Mouse (Mus musculus): ENCODE results near the gene Tep1. TPM values are rescaled to one million over a fixed set of nuclear protein-coding genes. Genes with fewer than 3 reads are reported as not detected.

Gene Tep1
- polyA plus RNA-seq, 1 experiment from 2014 or later = 4.6 TPM

- 85% methylated on average over 5 of the region's 5 CpGs for WGBS
- H3K36me3 ChIP-seq (ENCODE audit: control insufficient read depth, insufficient read depth, low read length) = peaks cover 3% of the 10 kb centered on the region
- no peak for DNase-seq (ENCODE audit: low spot score)
- H3K4me1 ChIP-seq (replicated peaks; ENCODE audit: control insufficient read depth, insufficient read depth, low read length) = no peaks in the 10 kb centered on the region
- H3K4me2 ChIP-seq = no peak overlapping the region
- H3K27ac ChIP-seq (ENCODE audit: low read depth, low read length) = no peak overlapping the region
- H3K4me3 ChIP-seq (ENCODE audit: low read depth, low read length) = no peak overlapping the region
- no peak for ATAC-seq (replicated peaks; ENCODE audit: low FRiP score)
- no peaks in the 10 kb centered on the region for H3K9me3 ChIP-seq (ENCODE audit: control insufficient read depth, low read length)
- H3K27me3 ChIP-seq (replicated peaks; ENCODE audit: control insufficient read depth, insufficient read depth, low read length) = no peaks in the 10 kb centered on the region
- H3K9ac ChIP-seq (ENCODE audit: low read depth, low read length) = no peak overlapping the region
Observed at GRCm38 (mm10) chr14:50855788-50856187, 14.6 kb downstream of the Tep1 start.

- no peak for DNase-seq (ENCODE audit: low spot score)
- Histone ChIP-seq H3K27ac (ENCODE audit: low read depth, low read length) (no peak overlapping the region), H3K27me3 (replicated peaks; ENCODE audit: control insufficient read depth, insufficient read depth, low read length) (no peaks in the 10 kb centered on the region), H3K4me3 (ENCODE audit: low read depth, low read length) (no peak overlapping the region), H3K9me3 (ENCODE audit: control insufficient read depth, low read length) (no peaks in the 10 kb centered on the region), H3K36me3 (ENCODE audit: control insufficient read depth, insufficient read depth, low read length) (no peaks in the 10 kb centered on the region), H3K4me2 (no peak overlapping the region), H3K9ac (ENCODE audit: low read depth, low read length) (no peak overlapping the region), H3K4me1 (replicated peaks; ENCODE audit: control insufficient read depth, insufficient read depth, low read length) (no peaks in the 10 kb centered on the region)
- no peak for ATAC-seq (replicated peaks; ENCODE audit: low FRiP score)
- WGBS = 65% methylated on average over 6 of the region's 6 CpGs
Observed at GRCm38 (mm10) chr14:50837236-50837635, 33.1 kb downstream of the Tep1 start.

GRCm38 (mm10) chr14:50834435-50834834 lies 35.9 kb downstream of the Tep1 start:
- H3K4me2 ChIP-seq = no peak overlapping the region
- no peak for DNase-seq (ENCODE audit: low spot score)
- 50% methylated on average over 2 of the region's 2 CpGs for WGBS
- no peaks in the 10 kb centered on the region for H3K9me3 ChIP-seq (ENCODE audit: control insufficient read depth, low read length)
- no peaks in the 10 kb centered on the region for H3K4me1 ChIP-seq (replicated peaks; ENCODE audit: control insufficient read depth, insufficient read depth, low read length)
- H3K27me3 ChIP-seq (replicated peaks; ENCODE audit: control insufficient read depth, insufficient read depth, low read length) = no peaks in the 10 kb centered on the region
- no peaks in the 10 kb centered on the region for H3K36me3 ChIP-seq (ENCODE audit: control insufficient read depth, insufficient read depth, low read length)
- no peak overlapping the region for H3K4me3 ChIP-seq (ENCODE audit: low read depth, low read length)
- ATAC-seq (replicated peaks; ENCODE audit: low FRiP score) = no peak
- H3K9ac ChIP-seq (ENCODE audit: low read depth, low read length) = no peak overlapping the region
- H3K27ac ChIP-seq (ENCODE audit: low read depth, low read length) = no peak overlapping the region

GRCm38 (mm10) chr14:50833964-50834363 lies 36.4 kb downstream of the Tep1 start:
- Histone ChIP-seq H3K4me3 (ENCODE audit: low read depth, low read length) (no peak overlapping the region), H3K4me1 (replicated peaks; ENCODE audit: control insufficient read depth, insufficient read depth, low read length) (no peaks in the 10 kb centered on the region), H3K9ac (ENCODE audit: low read depth, low read length) (no peak overlapping the region), H3K4me2 (no peak overlapping the region), H3K9me3 (ENCODE audit: control insufficient read depth, low read length) (no peaks in the 10 kb centered on the region), H3K36me3 (ENCODE audit: control insufficient read depth, insufficient read depth, low read length) (no peaks in the 10 kb centered on the region), H3K27ac (ENCODE audit: low read depth, low read length) (no peak overlapping the region), H3K27me3 (replicated peaks; ENCODE audit: control insufficient read depth, insufficient read depth, low read length) (no peaks in the 10 kb centered on the region)
- 62% methylated on average over 10 of the region's 10 CpGs for WGBS
- no peak; the same call in 1 of the 2 replicates for ATAC-seq (replicated peaks; ENCODE audit: low FRiP score)
- no peak for DNase-seq (ENCODE audit: low spot score)

- H3K4me3 ChIP-seq (ENCODE audit: low read depth, low read length) = no peak overlapping the region
- no peaks in the 10 kb centered on the region for H3K9me3 ChIP-seq (ENCODE audit: control insufficient read depth, low read length)
- H3K4me2 ChIP-seq = no peak overlapping the region
- WGBS = 77% methylated on average over 3 of the region's 3 CpGs
- H3K4me1 ChIP-seq (replicated peaks; ENCODE audit: control insufficient read depth, insufficient read depth, low read length) = no peaks in the 10 kb centered on the region
- H3K36me3 ChIP-seq (ENCODE audit: control insufficient read depth, insufficient read depth, low read length) = no peaks in the 10 kb centered on the region
- no peak overlapping the region for H3K9ac ChIP-seq (ENCODE audit: low read depth, low read length)
- H3K27ac ChIP-seq (ENCODE audit: low read depth, low read length) = no peak overlapping the region
- DNase-seq (ENCODE audit: low spot score) = no peak
- ATAC-seq (replicated peaks; ENCODE audit: low FRiP score) = no peak
- no peaks in the 10 kb centered on the region for H3K27me3 ChIP-seq (replicated peaks; ENCODE audit: control insufficient read depth, insufficient read depth, low read length)
Observed at GRCm38 (mm10) chr14:50829878-50830277, 40.5 kb downstream of the Tep1 start.

- Histone ChIP-seq H3K4me3 (ENCODE audit: low read depth, low read length) (no peak overlapping the region), H3K27me3 (replicated peaks; ENCODE audit: control insufficient read depth, insufficient read depth, low read length) (no peaks in the 10 kb centered on the region), H3K9me3 (ENCODE audit: control insufficient read depth, low read length) (no peaks in the 10 kb centered on the region), H3K9ac (ENCODE audit: low read depth, low read length) (no peak overlapping the region), H3K4me1 (replicated peaks; ENCODE audit: control insufficient read depth, insufficient read depth, low read length) (no peaks in the 10 kb centered on the region), H3K36me3 (ENCODE audit: control insufficient read depth, insufficient read depth, low read length) (0 out of 2 replicates have a peak, but pooled peaks cover 4% of the 10 kb centered on the region), H3K4me2 (no peak overlapping the region), H3K27ac (ENCODE audit: low read depth, low read length) (no peak overlapping the region)
- DNase-seq (ENCODE audit: low spot score) (no peak), ATAC-seq (replicated peaks; ENCODE audit: low FRiP score) (no peak)
- 92% methylated on average over 4 of the region's 4 CpGs for WGBS
Observed at GRCm38 (mm10) chr14:50826579-50826978, 43.8 kb downstream of the Tep1 start.

GRCm38 (mm10) chr14:50824219-50824618 lies 46.1 kb downstream of the Tep1 start:
- Histone ChIP-seq H3K4me2 (no peak overlapping the region), H3K27ac (ENCODE audit: low read depth, low read length) (no peak overlapping the region), H3K4me1 (replicated peaks; ENCODE audit: control insufficient read depth, insufficient read depth, low read length) (no peaks in the 10 kb centered on the region), H3K9me3 (ENCODE audit: control insufficient read depth, low read length) (no peaks in the 10 kb centered on the region), H3K27me3 (replicated peaks; ENCODE audit: control insufficient read depth, insufficient read depth, low read length) (no peaks in the 10 kb centered on the region), H3K36me3 (ENCODE audit: control insufficient read depth, insufficient read depth, low read length) (peaks cover 14% of the 10 kb centered on the region; the same call in 1 of the 2 replicates), H3K4me3 (ENCODE audit: low read depth, low read length) (no peak overlapping the region), H3K9ac (ENCODE audit: low read depth, low read length) (no peak overlapping the region)
- DNase-seq (ENCODE audit: low spot score) = no peak
- no peak for ATAC-seq (replicated peaks; ENCODE audit: low FRiP score)
- WGBS = 73% methylated on average over 9 of the region's 9 CpGs

GRCm38 (mm10) chr14:50823240-50823639 lies 47.1 kb downstream of the Tep1 start:
- no peak for ATAC-seq (replicated peaks; ENCODE audit: low FRiP score)
- Histone ChIP-seq H3K27ac (ENCODE audit: low read depth, low read length) (no peak overlapping the region), H3K4me3 (ENCODE audit: low read depth, low read length) (no peak overlapping the region), H3K4me1 (replicated peaks; ENCODE audit: control insufficient read depth, insufficient read depth, low read length) (no peaks in the 10 kb centered on the region), H3K9me3 (ENCODE audit: control insufficient read depth, low read length) (no peaks in the 10 kb centered on the region), H3K36me3 (ENCODE audit: control insufficient read depth, insufficient read depth, low read length) (peaks cover 17% of the 10 kb centered on the region; the same call in 1 of the 2 replicates), H3K9ac (ENCODE audit: low read depth, low read length) (no peak overlapping the region), H3K27me3 (replicated peaks; ENCODE audit: control insufficient read depth, insufficient read depth, low read length) (no peaks in the 10 kb centered on the region), H3K4me2 (no peak overlapping the region)
- 67% methylated on average over 2 of the region's 2 CpGs for WGBS
- no peak for DNase-seq (ENCODE audit: low spot score)

- Histone ChIP-seq H3K4me2 (no peak overlapping the region), H3K27me3 (replicated peaks; ENCODE audit: control insufficient read depth, insufficient read depth, low read length) (no peaks in the 10 kb centered on the region), H3K4me3 (ENCODE audit: low read depth, low read length) (no peak overlapping the region), H3K27ac (ENCODE audit: low read depth, low read length) (no peak overlapping the region), H3K36me3 (ENCODE audit: control insufficient read depth, insufficient read depth, low read length) (peaks cover 23% of the 10 kb centered on the region), H3K9me3 (ENCODE audit: control insufficient read depth, low read length) (no peaks in the 10 kb centered on the region), H3K4me1 (replicated peaks; ENCODE audit: control insufficient read depth, insufficient read depth, low read length) (no peaks in the 10 kb centered on the region), H3K9ac (ENCODE audit: low read depth, low read length) (no peak overlapping the region)
- WGBS = 92% methylated on average over 2 of the region's 2 CpGs
- DNase-seq (ENCODE audit: low spot score) (no peak), ATAC-seq (replicated peaks; ENCODE audit: low FRiP score) (no peak)
Observed at GRCm38 (mm10) chr14:50813060-50813459, 57.3 kb downstream of the Tep1 start.

Data from liver, embryonic 11.5 days (tissue).